Mouse (Mus musculus) liver, embryonic 11.5 days (tissue): ENCODE measurements at regions not wholly inside any gene's neighbourhood (a gene's known extent, or its start where the extent isn't known, plus 50 kb on each side); places are given as distances from the start of the nearest gene placed in this dataset.

ENCODE experiments used
- ATAC-seq: fragments of 200-750 bp; cut with Nextera tagmentation; replicated peaks from 2 replicates; pipeline ENCODE4 v1.8.0; 2017; ENCODE audit warnings: moderate number of reproducible peaks, mild to moderate bottlenecking, moderate TSS enrichment, moderate library complexity; ENCODE audit not compliant: low FRiP score
- DNase-seq: peaks from one replicate; pipeline ENCODE4 v3.0.0-alpha.2; 2017; ENCODE audit warnings: low spot score
- H3K27ac ChIP-seq: fragments of 300-500 bp; sonication (generic); 2 replicates; pipeline ENCODE4 v1.5.1; 2014; ENCODE audit warnings: mild to moderate bottlenecking, low read depth, low read length, control low read depth
- H3K27me3 ChIP-seq: fragments of 300-500 bp; sonication (generic); replicated peaks from 2 replicates; pipeline ENCODE4 v1.6.1; 2014; ENCODE audit warnings: low read length, mixed read lengths; ENCODE audit not compliant: control insufficient read depth, insufficient read depth
- H3K36me3 ChIP-seq: fragments of 300-500 bp; sonication (generic); 2 replicates; pipeline ENCODE4 v1.6.1; 2014; ENCODE audit warnings: mild to moderate bottlenecking, low read length, moderate library complexity, mixed read lengths; ENCODE audit not compliant: control insufficient read depth, insufficient read depth
- H3K4me1 ChIP-seq: fragments of 300-500 bp; sonication (generic); replicated peaks from 2 replicates; pipeline ENCODE4 v1.6.1; 2014; ENCODE audit warnings: low read length, mixed read lengths; ENCODE audit not compliant: control insufficient read depth, insufficient read depth
- H3K4me2 ChIP-seq: fragments of 300-500 bp; sonication (generic); 2 replicates; pipeline ENCODE4 v1.6.1; 2014; ENCODE audit warnings: mild to moderate bottlenecking, control low read depth, moderate library complexity
- H3K4me3 ChIP-seq: fragments of 300-500 bp; sonication (generic); 2 replicates; pipeline ENCODE4 v1.5.1; 2014; ENCODE audit warnings: low read depth, low read length, control low read depth
- H3K9ac ChIP-seq: fragments of 300-500 bp; sonication (generic); 2 replicates; pipeline ENCODE4 v1.6.1; 2014; ENCODE audit warnings: low read depth, low read length, control low read depth
- H3K9me3 ChIP-seq: fragments of 300-500 bp; sonication (generic); 2 replicates; pipeline ENCODE4 v1.6.1; 2016; ENCODE audit warnings: low read length, inconsistent platforms, mixed read lengths; ENCODE audit not compliant: control insufficient read depth
- WGBS: fragments of 180-500 bp; shearing (Covaris S2); extraction: QIAGEN DNeasy Blood & Tissue Kit; methylation state at CpG from one replicate; pipeline ENCODE4 v1.1.7; 2014; 5-methylcytosine and 5-hydroxymethylcytosine counted together

GRCm38 (mm10) chr11:63211501-63211900 lies 82.7 kb downstream of the Pmp22 start:
- Histone ChIP-seq H3K4me3 (no peak overlapping the region), H3K27ac (no peak overlapping the region), H3K9ac (no peak overlapping the region), H3K36me3 (no peaks in the 10 kb centered on the region), H3K9me3 (no peaks in the 10 kb centered on the region), H3K4me1 (no peaks in the 10 kb centered on the region), H3K4me2 (no peak overlapping the region), H3K27me3 (no peaks in the 10 kb centered on the region)
- ATAC-seq = no peak
- no peak for DNase-seq
- 76% methylated on average over 4 of the region's 4 CpGs for WGBS

GRCm38 (mm10) chr11:63213043-63213442 lies 84.3 kb downstream of the Pmp22 start:
- ATAC-seq (no peak), DNase-seq (peak; percentile 67)
- Histone ChIP-seq H3K4me3 (no peak overlapping the region), H3K9ac (no peak overlapping the region), H3K27ac (no peak overlapping the region), H3K4me1 (no peaks in the 10 kb centered on the region), H3K36me3 (no peaks in the 10 kb centered on the region), H3K4me2 (no peak overlapping the region), H3K9me3 (no peaks in the 10 kb centered on the region), H3K27me3 (no peaks in the 10 kb centered on the region)
- 11% methylated on average over 6 of the region's 6 CpGs for WGBS

GRCm38 (mm10) chr11:63213901-63214425 lies 85.2 kb downstream of the Pmp22 start:
- Histone ChIP-seq H3K4me2 (peak overlapping the region; percentile 19), H3K4me3 (no peak overlapping the region), H3K9ac (no peak overlapping the region), H3K27ac (no peak overlapping the region), H3K36me3 (no peaks in the 10 kb centered on the region), H3K27me3 (no peaks in the 10 kb centered on the region), H3K9me3 (no peaks in the 10 kb centered on the region), H3K4me1 (no peaks in the 10 kb centered on the region)
- no peak for DNase-seq
- no peak for ATAC-seq
- 51% methylated on average over 19 of the region's 19 CpGs for WGBS

GRCm38 (mm10) chr11:63215993-63216392 lies 87.2 kb downstream of the Pmp22 start:
- WGBS = 82% methylated on average over 2 of the region's 2 CpGs

GRCm38 (mm10) chr11:63217049-63217448 lies 88.3 kb downstream of the Pmp22 start:
- H3K9ac ChIP-seq = no peak overlapping the region
- no peaks in the 10 kb centered on the region for H3K36me3 ChIP-seq
- WGBS = 49% methylated on average over 3 of the region's 3 CpGs
- no peak overlapping the region for H3K4me3 ChIP-seq
- H3K27me3 ChIP-seq = no peaks in the 10 kb centered on the region
- H3K4me2 ChIP-seq = no peak overlapping the region
- no peaks in the 10 kb centered on the region for H3K4me1 ChIP-seq
- no peaks in the 10 kb centered on the region for H3K9me3 ChIP-seq
- DNase-seq = no peak
- no peak for ATAC-seq
- H3K27ac ChIP-seq = no peak overlapping the region

More at GRCm38 (mm10) chr11:63215993-63216392, 87.2 kb downstream of the Pmp22 start:
- H3K36me3 ChIP-seq = no peaks in the 10 kb centered on the region
- no peaks in the 10 kb centered on the region for H3K9me3 ChIP-seq
- H3K4me2 ChIP-seq = no peak overlapping the region
- H3K27ac ChIP-seq = no peak overlapping the region
- no peak overlapping the region for H3K4me3 ChIP-seq
- H3K9ac ChIP-seq = no peak overlapping the region
- DNase-seq (no peak), ATAC-seq (no peak)
- no peaks in the 10 kb centered on the region for H3K4me1 ChIP-seq
- no peaks in the 10 kb centered on the region for H3K27me3 ChIP-seq

GRCm38 (mm10) chr11:63226471-63226870 lies 97.7 kb downstream of the Pmp22 start:
- WGBS = 93% methylated on average over 3 of the region's 3 CpGs

GRCm38 (mm10) chr11:63230786-63231185 lies 102.0 kb downstream of the Pmp22 start:
- ATAC-seq (no peak), DNase-seq (no peak)
- Histone ChIP-seq H3K36me3 (no peaks in the 10 kb centered on the region), H3K27ac (no peak overlapping the region), H3K4me1 (no peaks in the 10 kb centered on the region), H3K9me3 (0 out of 2 replicates have a peak, but pooled peaks cover 4% of the 10 kb centered on the region), H3K27me3 (no peaks in the 10 kb centered on the region), H3K4me3 (no peak overlapping the region), H3K4me2 (no peak overlapping the region), H3K9ac (no peak overlapping the region)
- WGBS = 71% methylated on average over 6 of the region's 6 CpGs

More at GRCm38 (mm10) chr11:63226471-63226870, 97.7 kb downstream of the Pmp22 start:
- H3K4me2 ChIP-seq = no peak overlapping the region
- H3K27ac ChIP-seq = no peak overlapping the region
- H3K4me1 ChIP-seq = no peaks in the 10 kb centered on the region
- no peak overlapping the region for H3K9ac ChIP-seq
- DNase-seq (no peak), ATAC-seq (no peak)
- H3K36me3 ChIP-seq = no peaks in the 10 kb centered on the region
- 0 out of 2 replicates have a peak, but pooled peaks cover 4% of the 10 kb centered on the region for H3K9me3 ChIP-seq
- H3K4me3 ChIP-seq = no peak overlapping the region
- H3K27me3 ChIP-seq = no peaks in the 10 kb centered on the region

- Histone ChIP-seq H3K4me2 (no peak overlapping the region), H3K4me3 (no peak overlapping the region), H3K9ac (no peak overlapping the region), H3K36me3 (no peaks in the 10 kb centered on the region), H3K4me1 (no peaks in the 10 kb centered on the region), H3K27ac (no peak overlapping the region), H3K27me3 (no peaks in the 10 kb centered on the region), H3K9me3 (0 out of 2 replicates have a peak, but pooled peaks cover 4% of the 10 kb centered on the region)
- WGBS = 71% methylated on average over 13 of the region's 13 CpGs
- no peak for DNase-seq
- ATAC-seq = no peak
These were observed 104.6 kb downstream of the Pmp22 start for GRCm38 (mm10) chr11:63233172-63233966.

- H3K27me3 ChIP-seq = no peaks in the 10 kb centered on the region
- H3K27ac ChIP-seq = no peak overlapping the region
- H3K4me2 ChIP-seq = no peak overlapping the region
- ATAC-seq (no peak), DNase-seq (no peak)
- H3K4me3 ChIP-seq = no peak overlapping the region
- H3K36me3 ChIP-seq = no peaks in the 10 kb centered on the region
- H3K9ac ChIP-seq = no peak overlapping the region
- WGBS = 77% methylated on average over 6 of the region's 6 CpGs
- H3K9me3 ChIP-seq = 0 out of 2 replicates have a peak, but pooled peaks cover 3% of the 10 kb centered on the region
- H3K4me1 ChIP-seq = no peaks in the 10 kb centered on the region
These were observed 105.7 kb downstream of the Pmp22 start for GRCm38 (mm10) chr11:63234481-63234880.
